Mouse (Mus musculus): ENCODE data around the gene Vps37d. TPM values are rescaled to one million over a fixed set of nuclear protein-coding genes. Genes with fewer than 3 reads are reported as not detected.

Gene Vps37d
- polyA plus RNA-seq, 1 experiment from 2014 or later: 29.8 TPM

DNA sequence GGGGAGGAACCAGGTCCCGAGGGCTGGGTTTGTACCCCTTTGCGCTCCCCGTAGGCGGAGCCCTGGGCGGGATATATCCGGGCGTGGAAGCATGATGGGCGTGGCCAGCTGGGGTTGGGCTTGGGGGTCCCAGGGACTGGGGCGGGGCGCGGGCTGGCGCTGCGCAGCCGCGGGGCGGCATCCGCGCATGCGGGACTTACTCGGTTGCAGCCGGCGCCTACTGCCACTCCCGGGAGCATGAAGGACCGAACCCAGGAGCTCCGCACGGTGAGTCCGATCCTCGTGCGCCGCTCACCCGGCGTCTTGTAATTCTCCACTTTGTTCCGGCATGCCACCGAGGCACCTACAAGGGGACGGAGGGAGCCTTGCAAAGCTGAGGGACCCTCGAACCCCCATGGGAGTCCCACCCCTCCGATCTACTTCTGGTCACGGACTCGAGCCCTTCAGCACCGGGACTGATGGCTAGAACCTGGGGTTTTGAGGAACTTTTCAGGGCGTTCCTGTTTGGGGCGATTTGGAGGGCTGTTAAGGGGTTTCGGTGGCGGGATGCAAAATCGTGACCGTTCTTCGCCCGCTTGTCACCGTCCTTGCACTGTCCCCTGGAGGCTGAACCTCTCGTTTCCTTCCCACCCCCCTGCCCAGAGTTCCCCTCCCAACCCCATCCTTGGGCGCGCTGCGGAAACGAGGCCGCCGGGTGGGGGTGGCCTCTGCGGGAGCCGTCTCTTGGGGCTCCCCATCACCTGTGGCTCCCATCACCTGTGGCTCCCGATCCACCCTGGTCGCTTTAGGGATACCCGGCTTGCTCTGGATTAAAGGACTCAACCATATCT lies 54.5 kb downstream of the Vps37d start, which contains the start of gene Stx1a:
TSS of gene Stx1a (plus strand) at position 139 of the 830 bp plus-strand sequence.
- Histone ChIP-seq H3K9ac (ENCODE audit: low read depth, low read length) (peak within 1 kb of the TSS; percentile 82), H3K4me3 (ENCODE audit: low read length) (peak within 1 kb of the TSS; percentile 80), H3K9me3 (ENCODE audit: control insufficient read depth, low read length) (no peaks in the 10 kb centered on the region), H3K36me3 (ENCODE audit: control insufficient read depth, insufficient read depth, low read length) (no peaks in the 10 kb centered on the region), H3K27ac (ENCODE audit: low read depth, low read length) (peak within 1 kb of the TSS; percentile 19), H3K4me2 (ENCODE audit: low read length) (peak within 1 kb of the TSS; percentile 95), H3K4me1 (ENCODE audit: control insufficient read depth, insufficient read depth, low read depth, low read length) (peaks cover 23% of the 10 kb centered on the region), H3K27me3 (replicated peaks; ENCODE audit: control insufficient read depth, insufficient read depth, low read length) (no peaks in the 10 kb centered on the region)
- WGBS: under 1% methylated on average over 56 of the region's 61 CpGs
- ATAC-seq: peak; percentile 88

Other genes with a start within 250 kb of the Vps37d start
- not detected in 2 replicates for gene Tmem270, start 171.5 kb downstream of the Vps37d start, polyA plus RNA-seq (2015; fragmentation: Nextera tagmentation; extraction: Ambion mirVana)
- gene Cldn13, start 162.7 kb downstream of the Vps37d start, polyA plus RNA-seq (2015; fragmentation: Nextera tagmentation; extraction: Ambion mirVana): not detected in 2 replicates
- 5.2 and 7.0 TPM in 2 replicates for gene Mettl27, start 145.9 kb downstream of the Vps37d start, polyA plus RNA-seq (2015; fragmentation: Nextera tagmentation; extraction: Ambion mirVana)
- gene Cldn4, start 131.3 kb downstream of the Vps37d start, polyA plus RNA-seq (2015; fragmentation: Nextera tagmentation; extraction: Ambion mirVana): not detected in 2 replicates
- gene Cldn3, start 92.1 kb downstream of the Vps37d start, polyA plus RNA-seq (2015; fragmentation: Nextera tagmentation; extraction: Ambion mirVana): 4.2 and 4.6 TPM in 2 replicates
- 73.3 and 82.1 TPM in 2 replicates for gene Abhd11, start 69.1 kb downstream of the Vps37d start, polyA plus RNA-seq (2015; fragmentation: Nextera tagmentation; extraction: Ambion mirVana)
- gene Stx1a, start 54.8 kb downstream of the Vps37d start, polyA plus RNA-seq (2015; fragmentation: Nextera tagmentation; extraction: Ambion mirVana): 147 and 162 TPM in 2 replicates
- gene Dnajc30, start 14.1 kb downstream of the Vps37d start, polyA plus RNA-seq (2015; fragmentation: Nextera tagmentation; extraction: Ambion mirVana): 44.0 and 45.3 TPM in 2 replicates
- 77.0 and 81.1 TPM in 2 replicates for gene Bud23, start 13.3 kb downstream of the Vps37d start, polyA plus RNA-seq (2015; fragmentation: Nextera tagmentation; extraction: Ambion mirVana)
- gene Mlxipl, start 11.6 kb upstream of the Vps37d start, polyA plus RNA-seq (2015; fragmentation: Nextera tagmentation; extraction: Ambion mirVana): 0.66 and 0.84 TPM in 2 replicates
- 15.0 and 17.2 TPM in 2 replicates for gene Tbl2, start 71.4 kb upstream of the Vps37d start, polyA plus RNA-seq (2015; fragmentation: Nextera tagmentation; extraction: Ambion mirVana)
- 35.9 and 37.9 TPM in 2 replicates for gene Bcl7b, start 90.0 kb upstream of the Vps37d start, polyA plus RNA-seq (2015; fragmentation: Nextera tagmentation; extraction: Ambion mirVana)
- 20.5 and 21.6 TPM in 2 replicates for gene Baz1b, start 109.0 kb upstream of the Vps37d start, polyA plus RNA-seq (2015; fragmentation: Nextera tagmentation; extraction: Ambion mirVana)
- 19.7 and 21.3 TPM in 2 replicates for gene Fzd9, start 173.0 kb upstream of the Vps37d start, polyA plus RNA-seq (2015; fragmentation: Nextera tagmentation; extraction: Ambion mirVana)